Mouse (Mus musculus): Measurements from ENCODE around the gene Adtrp. TPM values are rescaled to one million over a fixed set of nuclear protein-coding genes. Genes with fewer than 3 reads are reported as not detected.

The Adtrp gene
- polyA plus RNA-seq, 1 experiment from 2014 or later, result 0.22 TPM

GRCm38 (mm10) chr13:41823077-41823476 lies 24.4 kb downstream of the Adtrp start:
- H3K4me3 ChIP-seq (replicated peaks), result no peak overlapping the region
- H3K9me3 ChIP-seq (replicated peaks), result no peaks in the 10 kb centered on the region
- H3K27me3 ChIP-seq, result no peaks in the 10 kb centered on the region
- no peaks in the 10 kb centered on the region for H3K36me3 ChIP-seq
- no peak overlapping the region for H3K4me2 ChIP-seq
- no peak overlapping the region for H3K27ac ChIP-seq
- peaks cover 8% of the 10 kb centered on the region for H3K4me1 ChIP-seq
- no peak for ATAC-seq (replicated peaks; ENCODE audit: low FRiP score)
- no peak overlapping the region for H3K9ac ChIP-seq
- 73% methylated on average over 3 of the region's 3 CpGs for WGBS

GRCm38 (mm10) chr13:41822617-41823016 lies 24.9 kb downstream of the Adtrp start:
- no peak overlapping the region for H3K4me3 ChIP-seq (replicated peaks)
- ATAC-seq (replicated peaks; ENCODE audit: low FRiP score), result no peak
- H3K4me2 ChIP-seq, result no peak overlapping the region
- H3K9ac ChIP-seq, result no peak overlapping the region
- 48% methylated on average over 2 of the region's 2 CpGs for WGBS
- H3K27ac ChIP-seq, result no peak overlapping the region
- H3K4me1 ChIP-seq, result peaks cover 7% of the 10 kb centered on the region
- H3K36me3 ChIP-seq, result no peaks in the 10 kb centered on the region
- H3K9me3 ChIP-seq (replicated peaks), result no peaks in the 10 kb centered on the region
- no peaks in the 10 kb centered on the region for H3K27me3 ChIP-seq

- Histone ChIP-seq H3K27ac (no peak overlapping the region), H3K9ac (no peak overlapping the region), H3K4me2 (no peak overlapping the region), H3K4me3 (replicated peaks) (no peak overlapping the region), H3K9me3 (replicated peaks) (no peaks in the 10 kb centered on the region), H3K4me1 (peaks cover 7% of the 10 kb centered on the region), H3K36me3 (no peaks in the 10 kb centered on the region), H3K27me3 (no peaks in the 10 kb centered on the region)
- WGBS, result 23% methylated on average over 5 of the region's 5 CpGs
- no peak for ATAC-seq (replicated peaks; ENCODE audit: low FRiP score)
Observed at GRCm38 (mm10) chr13:41822091-41822490, 25.4 kb downstream of the Adtrp start.

GRCm38 (mm10) chr13:41820947-41821346 lies 26.5 kb downstream of the Adtrp start:
- Histone ChIP-seq H3K4me2 (no peak overlapping the region), H3K4me1 (peaks cover 7% of the 10 kb centered on the region), H3K4me3 (replicated peaks) (no peak overlapping the region), H3K36me3 (no peaks in the 10 kb centered on the region), H3K9me3 (replicated peaks) (no peaks in the 10 kb centered on the region), H3K27me3 (no peaks in the 10 kb centered on the region), H3K27ac (no peak overlapping the region), H3K9ac (no peak overlapping the region)
- 94% methylated on average over 3 of the region's 3 CpGs for WGBS
- no peak for ATAC-seq (replicated peaks; ENCODE audit: low FRiP score)

GRCm38 (mm10) chr13:41819918-41820317 lies 27.6 kb downstream of the Adtrp start:
- Histone ChIP-seq H3K9me3 (replicated peaks) (no peaks in the 10 kb centered on the region), H3K4me2 (no peak overlapping the region), H3K4me3 (replicated peaks) (no peak overlapping the region), H3K36me3 (no peaks in the 10 kb centered on the region), H3K27ac (no peak overlapping the region), H3K4me1 (peaks cover 7% of the 10 kb centered on the region), H3K9ac (no peak overlapping the region), H3K27me3 (no peaks in the 10 kb centered on the region)
- WGBS, result 81% methylated on average over 4 of the region's 4 CpGs
- no peak for ATAC-seq (replicated peaks; ENCODE audit: low FRiP score)

- ATAC-seq (replicated peaks; ENCODE audit: low FRiP score), result no peak
- H3K4me3 ChIP-seq (replicated peaks), result no peak overlapping the region
- H3K4me2 ChIP-seq, result no peak overlapping the region
- no peak overlapping the region for H3K9ac ChIP-seq
- no peaks in the 10 kb centered on the region for H3K27me3 ChIP-seq
- 90% methylated on average over 4 of the region's 4 CpGs for WGBS
- H3K36me3 ChIP-seq, result no peaks in the 10 kb centered on the region
- peaks cover 7% of the 10 kb centered on the region for H3K4me1 ChIP-seq
- no peaks in the 10 kb centered on the region for H3K9me3 ChIP-seq (replicated peaks)
- no peak overlapping the region for H3K27ac ChIP-seq
Observed at GRCm38 (mm10) chr13:41819484-41819883, 28.0 kb downstream of the Adtrp start.

- H3K4me1 ChIP-seq, result peaks cover 7% of the 10 kb centered on the region
- H3K27ac ChIP-seq, result no peak overlapping the region
- H3K27me3 ChIP-seq, result no peaks in the 10 kb centered on the region
- no peaks in the 10 kb centered on the region for H3K9me3 ChIP-seq (replicated peaks)
- H3K9ac ChIP-seq, result no peak overlapping the region
- WGBS, result 83% methylated on average over 4 of the region's 4 CpGs
- ATAC-seq (replicated peaks; ENCODE audit: low FRiP score), result no peak
- no peaks in the 10 kb centered on the region for H3K36me3 ChIP-seq
- H3K4me2 ChIP-seq, result no peak overlapping the region
- H3K4me3 ChIP-seq (replicated peaks), result no peak overlapping the region
Observed at GRCm38 (mm10) chr13:41817583-41817982, 29.9 kb downstream of the Adtrp start.

GRCm38 (mm10) chr13:41816643-41817042 lies 30.8 kb downstream of the Adtrp start:
- no peak overlapping the region for H3K27ac ChIP-seq
- 87% methylated on average over 4 of the region's 4 CpGs for WGBS
- no peak overlapping the region for H3K4me3 ChIP-seq (replicated peaks)
- H3K4me2 ChIP-seq, result no peak overlapping the region
- no peak for ATAC-seq (replicated peaks; ENCODE audit: low FRiP score)
- peaks cover 2% of the 10 kb centered on the region for H3K4me1 ChIP-seq
- no peaks in the 10 kb centered on the region for H3K9me3 ChIP-seq (replicated peaks)
- H3K27me3 ChIP-seq, result no peaks in the 10 kb centered on the region
- H3K36me3 ChIP-seq, result no peaks in the 10 kb centered on the region
- no peak overlapping the region for H3K9ac ChIP-seq

- Histone ChIP-seq H3K4me2 (no peak overlapping the region), H3K4me1 (0 out of 2 replicates have a peak, but pooled peaks cover 4% of the 10 kb centered on the region), H3K27me3 (no peaks in the 10 kb centered on the region), H3K9ac (no peak overlapping the region), H3K9me3 (replicated peaks) (no peaks in the 10 kb centered on the region), H3K27ac (no peak overlapping the region), H3K36me3 (no peaks in the 10 kb centered on the region), H3K4me3 (replicated peaks) (no peak overlapping the region)
- 79% methylated on average over 7 of the region's 7 CpGs for WGBS
- no peak for ATAC-seq (replicated peaks; ENCODE audit: low FRiP score)
Observed at GRCm38 (mm10) chr13:41810776-41811175, 36.7 kb downstream of the Adtrp start.

GRCm38 (mm10) chr13:41807815-41808214 lies 39.7 kb downstream of the Adtrp start:
- WGBS, result 75% methylated on average over 4 of the region's 4 CpGs
- no peak overlapping the region for H3K27ac ChIP-seq
- H3K27me3 ChIP-seq, result no peaks in the 10 kb centered on the region
- H3K9me3 ChIP-seq (replicated peaks), result no peaks in the 10 kb centered on the region
- no peaks in the 10 kb centered on the region for H3K36me3 ChIP-seq
- H3K9ac ChIP-seq, result no peak overlapping the region
- H3K4me2 ChIP-seq, result no peak overlapping the region
- no peak for ATAC-seq (replicated peaks; ENCODE audit: low FRiP score)
- H3K4me3 ChIP-seq (replicated peaks), result no peak overlapping the region
- H3K4me1 ChIP-seq, result peaks cover 15% of the 10 kb centered on the region

- 74% methylated on average over 4 of the region's 4 CpGs for WGBS
- no peak overlapping the region for H3K4me3 ChIP-seq (replicated peaks)
Observed at GRCm38 (mm10) chr13:41807300-41807699, 40.2 kb downstream of the Adtrp start.

GRCm38 (mm10) chr13:41805138-41805820 lies 42.2 kb downstream of the Adtrp start:
- WGBS, result 88% methylated on average over 7 of the region's 7 CpGs
- no peak overlapping the region for H3K4me3 ChIP-seq (replicated peaks)
- H3K4me2 ChIP-seq, result no peak overlapping the region
- H3K4me1 ChIP-seq, result peaks cover 25% of the 10 kb centered on the region
- H3K9me3 ChIP-seq (replicated peaks), result no peaks in the 10 kb centered on the region
- no peaks in the 10 kb centered on the region for H3K27me3 ChIP-seq
- no peak overlapping the region for H3K9ac ChIP-seq
- no peak overlapping the region for H3K27ac ChIP-seq
- no peak for ATAC-seq (replicated peaks; ENCODE audit: low FRiP score)
- no peaks in the 10 kb centered on the region for H3K36me3 ChIP-seq

More at GRCm38 (mm10) chr13:41807300-41807699, 40.2 kb downstream of the Adtrp start:
- Histone ChIP-seq H3K36me3 (no peaks in the 10 kb centered on the region), H3K27me3 (no peaks in the 10 kb centered on the region), H3K4me1 (peaks cover 15% of the 10 kb centered on the region), H3K4me2 (no peak overlapping the region), H3K27ac (no peak overlapping the region), H3K9ac (no peak overlapping the region), H3K9me3 (replicated peaks) (no peaks in the 10 kb centered on the region)
- no peak for ATAC-seq (replicated peaks; ENCODE audit: low FRiP score)

Measured in kidney, embryonic 15.5 days (tissue).